Mouse (Mus musculus) CH12.LX (cell line): Measurements from ENCODE around the gene Bcl2l12.

Experiments used
- BHLHE40 ChIP-seq: IDR thresholded peaks from 2 replicates; pipeline ENCODE4 v1.6.1; 2011; ENCODE audit warnings: mild to moderate bottlenecking, low read depth, low read length, improper control_type of control experiment
- CHD1 ChIP-seq: IDR thresholded peaks from 2 replicates; pipeline ENCODE4 v1.6.1; 2012; ENCODE audit warnings: low read depth, low read length, improper control_type of control experiment, inconsistent platforms
- CHD2 ChIP-seq: IDR thresholded peaks from 2 replicates; pipeline ENCODE4 v1.6.1; 2011; ENCODE audit warnings: low read length, improper control_type of control experiment
- CTCF ChIP-seq, 2 experiments: IDR thresholded peaks in 1 of 2; conservative IDR thresholded peaks in 1 of 2; 2 replicates each; pipeline ENCODE4 v1.5.1; 2011 to 2012; ENCODE audit warnings: low read depth in 2 of 2, low read length in 2 of 2, improper control_type of control experiment in 1 of 2, inconsistent platforms in 1 of 2, mild to moderate bottlenecking in 1 of 2, moderate library complexity in 1 of 2
- E2F4 ChIP-seq: IDR thresholded peaks from 2 replicates; pipeline ENCODE4 v1.6.1; 2011; ENCODE audit warnings: low read depth, low read length, improper control_type of control experiment; ENCODE audit not compliant: insufficient replicate concordance
- EP300 ChIP-seq: IDR thresholded peaks from 2 replicates; pipeline ENCODE4 v1.6.1; 2011; ENCODE audit warnings: low read length, improper control_type of control experiment
- KAT2A ChIP-seq: IDR thresholded peaks from 2 replicates; pipeline ENCODE4 v1.6.1; 2012; ENCODE audit warnings: low read length, improper control_type of control experiment, inconsistent platforms; ENCODE audit not compliant: insufficient replicate concordance
- MEF2A ChIP-seq: IDR thresholded peaks from 2 replicates; pipeline ENCODE4 v1.6.1; 2014; ENCODE audit warnings: low read depth, mild to moderate bottlenecking, inconsistent platforms, low read length, improper control_type of control experiment, borderline replicate concordance
- POLR2A ChIP-seq: IDR thresholded peaks from 2 replicates; pipeline ENCODE4 v1.6.1; 2011; ENCODE audit warnings: low read depth, mild to moderate bottlenecking, improper control_type of control experiment, low read length
- TCF12 ChIP-seq: IDR thresholded peaks from 2 replicates; pipeline ENCODE4 v1.6.1; 2014; ENCODE audit warnings: low read depth, mild to moderate bottlenecking, inconsistent platforms, low read length, improper control_type of control experiment
- UBTF ChIP-seq: IDR thresholded peaks from 2 replicates; pipeline ENCODE4 v1.6.1; 2012; ENCODE audit warnings: low read depth, mild to moderate bottlenecking, inconsistent platforms, low read length, improper control_type of control experiment, moderate library complexity
- USF1 ChIP-seq: IDR thresholded peaks from 2 replicates; pipeline ENCODE4 v1.6.1; 2014; ENCODE audit warnings: low read depth, mild to moderate bottlenecking, inconsistent platforms, low read length, improper control_type of control experiment
- ZKSCAN1 ChIP-seq: IDR thresholded peaks from 2 replicates; pipeline ENCODE4 v1.6.1; 2012; ENCODE audit warnings: low read depth, inconsistent platforms, low read length, improper control_type of control experiment, borderline replicate concordance
- ZNF384 ChIP-seq: IDR thresholded peaks from 2 replicates; pipeline ENCODE4 v1.6.1; 2012; ENCODE audit warnings: low read depth, low read length, improper control_type of control experiment, inconsistent platforms

DNA sequence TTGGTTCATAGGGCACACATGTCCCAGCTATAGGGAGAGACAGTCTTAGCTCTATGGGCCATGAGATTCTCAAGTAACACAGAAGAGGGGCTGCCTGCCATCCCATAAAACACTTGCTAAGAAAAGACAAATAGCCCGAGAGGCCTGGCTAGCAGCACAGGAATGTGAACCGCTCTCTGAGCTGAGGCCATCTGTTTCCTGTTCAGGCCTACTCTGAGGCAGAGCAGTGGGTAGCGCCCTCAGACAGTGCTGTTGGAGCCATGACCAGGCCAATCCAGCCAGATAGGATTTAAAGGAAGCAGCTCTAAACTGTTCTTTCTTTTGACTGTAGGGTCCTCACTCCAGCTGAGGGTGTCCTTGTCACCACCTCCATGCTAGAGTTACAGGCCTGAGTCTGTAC, 6.0 kb upstream of the Bcl2l12 start:
- TF ChIP-seq BHLHE40, result no peak
- no peak for TF ChIP-seq EP300
- no peak for TF ChIP-seq CTCF (conservative IDR thresholded peaks at IDR 0.05 in 1 of 2, IDR thresholded peaks at IDR 0.05 in 1 of 2; ENCODE audit: low read depth in 2 of 2, low read length in 2 of 2)
- TF ChIP-seq CHD1, result no peak
- TF ChIP-seq UBTF, result no peak
- no peak for TF ChIP-seq POLR2A
- TF ChIP-seq ZKSCAN1, result no peak
- TF ChIP-seq TCF12, result no peak
- no peak for TF ChIP-seq CHD2
- no peak for TF ChIP-seq E2F4
- TF ChIP-seq KAT2A, result no peak
- TF ChIP-seq USF1, result no peak
- no peak for TF ChIP-seq MEF2A
- TF ChIP-seq ZNF384, result no peak
